Mouse (Mus musculus) neutrophil, adult 5-6 weeks (primary cell): Measurements from ENCODE around the gene Cyp2c70. TPM values are rescaled to one million over a fixed set of nuclear protein-coding genes. Genes with fewer than 3 reads are reported as not detected.
A peak's percentile ranks its signal among the peaks of the same experiment; 100 is the strongest.
"Not testable (repeated sequence)": the region's sequence is repeated elsewhere in the genome, so short reads cannot be mapped to it uniquely, and the experiment has no call there.

ENCODE experiments used
- ATAC-seq: fragments of 151-379, 151-347 bp; 2 replicates; pipeline ENCODE4 v1.8.0; 2017; ENCODE audit warnings: mild to moderate bottlenecking, moderate TSS enrichment; ENCODE audit not compliant: insufficient number of reproducible peaks, poor library complexity, low FRiP score, severe bottlenecking; ENCODE audit errors: extremely low read depth
- total RNA-seq: library from RNA; stranded (forward); fragments of 200-1000 nt; gene quantifications from 2 replicates; pipeline ENCODE4 v1.2.3, GENCODE M21; 2017

Cyp2c70 gene
- not detected in 2 replicates for total RNA-seq

DNA sequence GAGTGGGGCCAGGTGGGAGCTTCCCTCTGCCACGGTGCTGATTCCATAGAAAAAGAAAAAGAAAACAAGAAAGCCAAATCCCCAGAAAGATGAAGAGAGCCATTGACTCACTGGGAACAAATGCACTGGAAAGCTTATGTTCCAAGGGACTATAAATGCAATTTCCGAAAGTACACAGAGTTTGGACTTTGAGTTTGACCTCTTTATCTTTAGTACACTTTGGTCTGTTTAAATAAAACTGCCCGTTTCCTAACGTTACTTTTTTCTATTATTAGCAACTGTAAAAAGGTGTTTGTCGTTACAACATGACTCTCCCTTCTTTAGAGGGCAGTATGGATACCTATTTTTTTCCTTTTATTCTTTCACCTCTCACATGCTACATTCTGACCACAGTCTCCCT lies at the start of gene Cyp2c70:
Gene Cyp2c70, minus strand, starts transcription at position 174 of the 400 bp plus-strand sequence.
- no peak for ATAC-seq

DNA sequence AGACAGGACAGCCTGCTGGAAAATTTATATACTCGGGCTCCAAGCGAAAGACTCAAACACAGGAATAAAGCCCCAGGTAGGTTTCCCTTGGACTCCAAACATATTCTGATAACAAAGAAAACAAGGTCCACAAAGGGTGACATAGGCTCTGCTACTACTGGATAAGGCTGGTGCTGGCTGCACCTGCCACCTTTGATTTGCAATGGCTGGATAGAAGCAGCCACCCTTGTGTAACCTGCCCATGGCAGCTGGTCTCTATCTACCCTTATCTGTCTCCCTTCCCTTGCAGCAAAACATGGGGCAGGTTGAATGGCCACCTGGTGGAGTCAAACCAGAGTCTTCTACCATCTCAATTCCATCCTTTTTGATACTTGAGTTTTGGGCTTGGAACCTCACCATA lies 45.4 kb upstream of the Cyp2c70 start:
- no peak for ATAC-seq

DNA sequence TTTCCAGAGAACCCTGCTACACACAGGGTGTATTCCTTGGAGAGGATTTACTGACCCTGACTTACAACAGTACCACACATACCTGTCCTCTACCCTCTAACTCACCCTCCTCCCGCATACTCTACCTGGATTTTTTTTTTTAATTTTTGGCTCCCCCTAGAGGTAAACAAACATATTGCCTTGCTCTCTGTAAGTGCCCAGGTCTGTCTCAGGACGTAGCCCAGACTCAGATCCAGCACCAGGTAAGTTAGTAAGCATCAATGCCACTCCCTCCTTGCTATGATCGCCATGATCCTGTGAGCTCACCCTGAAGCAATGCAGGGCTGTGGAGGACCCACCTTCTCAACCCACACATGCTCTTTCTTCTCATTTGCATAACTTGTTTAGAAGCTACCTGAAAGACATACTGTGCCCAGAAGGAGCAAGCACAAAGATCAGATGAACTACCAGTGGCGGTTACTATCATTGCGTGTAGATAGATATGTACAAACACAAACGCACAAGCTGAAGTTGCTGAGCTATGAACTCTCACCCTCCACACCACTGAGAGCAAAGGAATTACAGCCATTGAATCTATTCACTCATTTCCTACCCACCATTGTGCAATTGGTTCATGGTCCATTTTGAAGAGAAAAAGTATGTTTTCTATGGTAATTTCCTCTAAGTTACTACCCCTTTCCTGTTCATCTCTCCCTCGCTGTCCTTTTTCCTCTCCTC lies 44.9 kb upstream of the Cyp2c70 start:
- peak; percentile 11; the same call in 1 of the 2 replicates for ATAC-seq

DNA sequence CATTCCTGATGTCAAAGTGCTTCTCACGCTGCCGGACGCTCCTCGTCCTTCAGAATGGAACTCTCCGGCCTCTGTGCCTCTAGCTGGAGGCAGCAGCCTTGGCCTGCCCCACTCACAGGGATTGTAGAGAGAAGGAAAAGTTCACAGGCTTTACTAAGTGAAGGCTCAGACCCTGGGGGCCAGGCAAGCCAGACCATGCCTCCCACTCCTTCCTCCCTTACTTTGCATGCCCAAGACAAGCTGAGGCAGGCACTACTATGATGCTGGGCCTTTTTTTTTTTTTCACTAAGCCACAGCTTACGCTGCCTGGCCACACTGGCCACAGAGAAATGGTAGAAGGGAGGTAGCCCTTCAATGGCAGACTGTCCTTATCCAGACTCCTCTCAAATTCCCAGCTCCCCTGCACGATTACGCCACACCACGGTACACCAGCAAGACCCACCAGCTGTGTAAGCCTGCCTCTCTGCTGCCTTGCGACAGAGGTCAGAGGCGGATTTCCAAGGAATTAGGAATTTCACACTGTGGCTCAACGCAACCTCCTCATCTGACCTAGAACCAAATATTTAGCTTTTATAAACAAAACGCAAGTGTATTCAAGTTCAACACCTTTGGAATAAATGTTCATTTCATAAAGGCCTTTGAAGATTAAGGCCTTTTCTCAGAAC lies 44.1 kb upstream of the Cyp2c70 start:
- no peak for ATAC-seq

DNA sequence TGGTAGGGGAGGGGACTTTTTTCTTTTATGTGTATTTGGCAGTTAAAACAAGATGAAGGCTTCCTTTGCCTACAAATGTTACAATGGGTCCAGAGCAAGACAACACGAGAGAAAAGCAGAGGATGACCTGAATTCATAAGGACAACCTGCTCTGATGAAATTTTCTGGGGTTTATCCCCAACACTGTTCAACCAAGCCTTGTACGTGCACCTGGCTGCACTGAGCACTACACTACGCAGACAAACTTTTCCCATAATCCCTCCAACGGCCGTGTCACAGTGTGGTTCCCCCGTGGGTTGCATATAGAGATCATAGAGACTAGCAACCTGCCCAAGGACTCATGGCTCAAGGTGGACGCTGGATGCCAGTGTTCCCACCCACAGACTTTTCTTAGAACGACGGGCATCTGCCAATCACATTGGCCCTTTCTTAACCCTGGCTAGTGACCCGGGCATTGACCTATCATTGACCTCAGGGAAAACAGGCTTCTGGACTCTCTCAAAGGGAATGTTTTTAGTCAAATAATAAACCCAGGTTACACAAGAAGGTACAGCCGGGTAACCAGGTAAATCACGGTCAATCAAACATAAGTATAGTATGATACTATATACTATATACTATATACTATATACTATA lies 39.5 kb upstream of the Cyp2c70 start:
- no peak for ATAC-seq

DNA sequence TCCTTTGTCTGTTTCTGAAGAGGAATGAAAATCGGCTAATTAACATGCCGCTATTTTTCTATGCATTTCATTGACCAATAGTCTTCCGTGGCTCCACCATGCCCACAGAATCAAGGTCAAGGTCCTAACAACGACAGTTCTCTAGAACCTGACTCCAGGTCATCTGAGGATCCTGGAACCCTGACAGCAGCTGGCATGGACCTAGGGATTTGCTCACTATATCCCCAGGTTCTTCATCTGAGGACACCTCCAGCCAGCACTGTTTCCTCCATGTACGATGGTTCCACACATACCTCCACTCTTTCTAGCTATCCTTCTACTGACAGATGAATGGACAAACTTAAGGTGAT lies 38.6 kb upstream of the Cyp2c70 start:
- ATAC-seq = no peak

DNA sequence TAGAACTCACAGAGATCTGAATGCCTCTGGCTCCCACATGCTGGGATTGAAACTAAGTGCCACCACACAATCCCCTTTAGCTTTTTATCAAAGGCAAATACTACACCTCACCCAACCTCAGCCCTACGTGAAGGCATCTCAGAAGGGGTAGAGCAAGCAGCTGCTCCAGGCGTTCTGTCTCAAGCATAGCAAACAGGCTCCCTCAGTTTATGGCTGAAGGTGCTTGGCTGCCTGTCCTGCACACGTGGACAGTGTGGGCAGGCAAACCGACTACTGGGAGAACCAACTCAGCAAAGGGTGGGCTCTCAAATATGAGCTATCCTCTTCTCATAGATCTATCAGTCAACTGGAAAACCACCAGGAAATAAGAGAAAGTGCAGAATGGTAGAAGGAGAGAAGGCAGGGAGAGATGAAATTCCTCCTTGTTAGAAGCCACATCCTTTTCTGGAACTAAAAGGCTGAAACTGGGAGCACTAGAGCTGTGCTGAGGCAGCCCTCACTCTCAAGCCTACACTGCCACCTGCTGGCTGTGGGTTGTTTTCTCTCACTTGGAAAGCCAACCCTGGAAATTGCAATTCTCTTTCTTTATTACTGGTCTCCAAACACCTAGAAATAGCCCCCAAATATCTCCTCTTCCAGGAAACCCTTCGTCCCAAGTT lies 38.1 kb upstream of the Cyp2c70 start:
- no peak for ATAC-seq

DNA sequence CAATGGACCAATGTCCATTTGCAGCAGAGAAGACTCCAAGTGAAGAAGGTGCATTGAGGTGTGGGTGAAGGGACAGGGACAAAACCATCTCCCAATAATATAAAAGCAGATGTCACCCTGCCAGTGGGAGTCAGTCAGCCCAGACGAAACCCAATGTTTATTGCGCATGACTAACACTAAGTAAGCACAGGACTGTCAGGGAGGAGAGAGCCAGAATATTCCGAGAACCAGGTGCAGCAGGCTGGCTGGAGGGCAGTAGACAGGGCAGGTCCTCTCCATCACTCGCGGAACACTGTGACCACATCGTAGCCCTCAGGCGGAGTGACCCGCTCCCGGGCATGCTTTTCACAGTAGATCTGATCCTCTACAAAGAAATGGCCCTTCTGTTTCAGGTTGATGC lies 35.2 kb upstream of the Cyp2c70 start:
- ATAC-seq = not testable (repeated sequence)

DNA sequence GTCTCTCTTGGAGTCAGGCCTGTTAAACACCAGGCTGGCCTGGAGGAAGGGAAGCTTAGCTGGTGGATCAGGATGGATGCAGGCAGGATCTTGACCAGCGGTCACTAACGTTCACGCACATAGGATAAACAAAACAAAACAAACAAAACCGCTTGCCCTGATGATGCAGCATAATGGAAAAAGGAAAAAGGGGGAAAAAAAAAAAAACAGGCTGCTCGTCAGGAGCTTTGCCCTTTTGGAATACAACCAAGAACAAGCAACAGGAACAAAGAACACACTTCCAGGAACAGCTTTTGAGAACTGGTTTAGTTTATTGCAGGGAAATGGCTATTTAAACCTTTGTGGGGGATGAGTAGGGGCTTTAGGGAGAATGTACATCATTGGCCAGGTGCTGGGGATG lies 33.7 kb upstream of the Cyp2c70 start:
- ATAC-seq = no peak

DNA sequence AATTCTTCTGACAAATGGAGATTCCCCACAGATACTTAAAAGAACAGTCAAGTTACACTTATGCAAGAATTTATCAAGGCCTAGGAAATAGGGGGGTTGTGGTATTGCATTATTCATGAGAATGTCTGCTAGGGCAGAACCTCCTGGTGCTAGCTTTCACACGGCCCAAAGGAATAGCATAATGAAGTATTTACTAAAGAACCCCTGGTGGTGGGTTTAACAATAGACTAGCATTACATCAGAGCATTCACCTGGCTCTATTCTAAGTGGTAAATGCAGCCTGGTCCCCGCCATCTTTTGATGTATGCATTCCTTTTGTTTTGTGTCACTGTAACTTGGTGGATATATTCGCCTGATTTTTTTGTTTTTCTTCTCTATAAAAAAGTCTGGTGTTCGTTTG lies 15.8 kb upstream of the Cyp2c70 start:
- ATAC-seq = not testable (repeated sequence)

DNA sequence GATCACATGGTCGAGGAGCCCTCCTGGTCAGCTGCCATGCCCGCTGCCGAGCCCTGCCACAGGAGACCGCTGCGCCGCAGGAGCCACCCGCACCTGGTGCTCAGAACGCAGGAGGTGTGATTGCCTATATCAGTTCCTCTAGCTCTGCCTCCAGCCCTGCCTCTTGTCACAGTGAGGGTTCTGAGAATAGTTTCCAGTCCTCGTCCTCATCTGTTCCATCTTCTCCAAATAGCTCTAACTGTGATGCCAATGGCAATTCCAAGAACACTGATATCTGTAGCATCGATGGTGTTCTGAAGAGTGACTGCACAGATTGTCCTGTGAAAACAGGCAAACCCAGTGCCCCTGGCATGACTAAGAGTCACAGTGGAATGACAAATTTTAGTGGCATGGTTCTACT lies 3.5 kb upstream of the Cyp2c70 start:
- no peak for ATAC-seq

DNA sequence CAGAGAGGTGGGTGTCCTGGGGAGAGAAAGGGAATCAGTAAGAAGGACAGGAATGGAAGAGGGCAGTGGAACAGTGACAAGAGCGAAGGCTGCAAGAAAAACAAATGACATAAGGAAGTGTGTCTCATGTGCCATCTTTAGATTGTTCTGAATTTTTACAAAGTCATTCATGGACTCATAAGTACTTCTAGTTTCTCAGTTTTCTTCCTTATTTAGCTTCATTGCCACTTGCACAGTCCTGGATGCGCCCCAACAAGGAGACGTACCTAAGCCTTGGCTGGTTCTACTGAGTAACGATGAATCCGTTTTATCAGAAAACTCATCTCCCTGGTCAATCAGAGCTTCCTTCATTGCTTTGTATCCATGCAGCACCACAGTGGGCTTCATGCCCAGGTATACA lies 3.5 kb downstream of the Cyp2c70 start:
- no peak for ATAC-seq

DNA sequence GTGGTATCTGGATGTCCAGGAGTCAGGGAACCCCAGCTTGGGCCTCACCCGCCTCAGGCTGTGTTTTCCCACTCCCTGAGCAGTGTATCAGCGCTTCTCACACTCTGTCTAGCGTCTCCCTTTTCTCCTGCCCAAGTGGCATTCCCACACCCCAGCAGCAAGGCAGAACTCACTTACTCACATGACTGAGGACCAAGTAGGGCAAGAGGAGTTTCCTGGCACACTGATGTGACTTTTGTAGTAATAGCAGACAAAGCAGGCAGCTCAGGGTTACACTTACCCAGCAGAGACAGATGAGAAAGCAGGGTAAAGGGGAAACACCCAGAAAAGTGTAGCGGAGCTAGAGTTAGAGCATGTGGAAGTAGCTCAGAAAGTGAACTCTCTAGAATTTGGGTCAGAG lies 8.8 kb downstream of the Cyp2c70 start:
- ATAC-seq = no peak

DNA sequence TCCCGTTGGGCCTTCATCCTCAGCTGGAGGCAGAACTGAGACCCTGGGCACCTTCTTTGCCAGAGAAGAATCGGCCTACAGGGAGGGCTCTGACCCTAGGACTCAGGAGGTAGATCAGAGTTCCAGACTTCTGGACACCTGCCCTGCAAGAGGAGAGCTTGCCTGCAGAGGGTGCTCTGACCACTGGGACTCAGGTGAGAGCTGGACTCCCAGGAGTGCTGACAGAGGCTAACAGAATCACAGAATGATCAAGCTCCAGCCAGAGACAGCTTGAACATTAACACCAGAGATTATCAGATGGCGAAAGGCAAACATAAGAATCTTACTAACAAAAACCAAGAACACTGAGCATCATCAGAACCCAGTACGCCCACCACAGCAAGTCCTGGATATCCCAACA lies 18.7 kb downstream of the Cyp2c70 start:
- not testable (repeated sequence) for ATAC-seq

DNA sequence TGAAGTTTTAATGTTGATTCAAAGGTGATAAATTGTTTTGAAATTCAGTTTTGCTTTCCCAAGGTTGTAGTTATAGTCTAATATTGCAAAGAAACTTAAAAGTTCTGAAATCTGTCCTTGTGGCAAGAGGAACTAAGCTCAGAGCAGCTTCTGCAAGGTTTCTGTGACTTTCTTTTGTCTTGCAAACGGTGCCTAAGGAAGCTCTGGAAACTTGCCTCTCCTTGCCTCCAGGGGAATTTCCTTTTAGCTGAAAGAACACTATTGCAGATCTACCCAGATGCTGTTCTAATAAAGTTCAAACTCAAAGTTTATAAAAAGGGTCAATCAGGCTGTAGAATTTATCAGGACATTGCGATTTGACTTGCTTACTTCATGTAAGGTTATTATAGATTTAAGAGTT lies 60.1 kb downstream of the Cyp2c70 start:
- not testable (repeated sequence) for ATAC-seq

DNA sequence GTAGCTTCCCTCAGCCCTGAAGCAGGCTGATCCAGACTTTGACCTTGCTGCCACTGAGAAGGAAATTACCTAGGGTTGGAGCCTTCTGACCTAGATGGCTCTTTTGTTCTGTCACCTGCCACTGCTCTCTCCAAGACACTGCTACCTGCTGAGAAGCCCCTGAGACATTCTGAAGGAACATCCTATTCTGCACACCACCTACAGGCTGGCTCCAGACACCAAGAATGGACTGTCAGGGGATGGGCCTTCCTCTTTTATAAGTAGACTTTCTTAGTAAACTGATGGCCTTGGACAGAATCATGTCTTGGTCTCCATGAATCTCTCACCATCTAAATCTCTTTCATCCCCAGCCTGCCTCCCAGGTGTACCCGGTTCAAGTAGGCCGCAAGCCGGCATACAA lies 62.0 kb downstream of the Cyp2c70 start:
- not testable (repeated sequence) for ATAC-seq

DNA sequence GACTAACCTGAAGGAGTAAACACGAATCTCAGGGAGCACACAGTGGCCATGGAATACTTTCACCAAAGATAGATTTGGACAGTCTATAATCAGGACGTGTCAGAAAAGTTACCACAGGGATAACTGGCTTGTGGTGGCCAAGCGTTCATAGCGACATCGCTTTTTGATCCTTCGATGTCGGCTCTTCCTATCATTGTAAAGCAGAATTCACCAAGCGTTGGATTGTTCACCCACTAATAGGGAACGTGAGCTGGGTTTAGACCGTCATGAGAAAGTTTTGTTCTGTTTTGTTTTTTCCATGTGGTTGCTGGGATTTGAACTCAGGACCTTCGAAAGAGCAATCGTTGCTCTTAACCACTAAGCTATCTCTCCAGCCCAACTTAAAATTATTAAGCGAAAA lies 67.5 kb downstream of the Cyp2c70 start:
- ATAC-seq = not testable (repeated sequence)
